Mouse (Mus musculus) right cerebral cortex, postnatal 10 days (tissue): ENCODE measurements around the gene Pde4d.

Experiments used
- DNase-seq, 2 experiments: peaks; one replicate each; pipeline ENCODE4 v3.0.0; 2021; ENCODE audit warnings: low spot score in 2 of 2

Gene Pde4d

GRCm38 (mm10) chr13:109647479-109648199 is 1197.9 kb downstream of the Pde4d start:
- DNase-seq: no peak

GRCm38 (mm10) chr13:109648311-109648710 is 1198.6 kb downstream of the Pde4d start:
- no peak for DNase-seq

- peak in 1 of 2 experiments; percentile 17 for DNase-seq
Observed at GRCm38 (mm10) chr13:109651790-109652605, 1202.2 kb downstream of the Pde4d start.

GRCm38 (mm10) chr13:109652631-109653030 is 1202.9 kb downstream of the Pde4d start:
- DNase-seq: no peak

- no peak for DNase-seq
Observed at GRCm38 (mm10) chr13:109655390-109655789, 1205.6 kb downstream of the Pde4d start.

GRCm38 (mm10) chr13:109659103-109659502 is 1209.4 kb downstream of the Pde4d start:
- DNase-seq: no peak

- DNase-seq: no peak
Observed at GRCm38 (mm10) chr13:109661345-109661744, 1211.6 kb downstream of the Pde4d start.

- no peak for DNase-seq
Observed at GRCm38 (mm10) chr13:109662099-109662498, 1212.4 kb downstream of the Pde4d start.

- DNase-seq: no peak
Observed at GRCm38 (mm10) chr13:109662731-109663130, 1213.0 kb downstream of the Pde4d start.

GRCm38 (mm10) chr13:109664956-109665802 is 1215.4 kb downstream of the Pde4d start:
- no peak for DNase-seq

GRCm38 (mm10) chr13:109665803-109666403 is 1216.2 kb downstream of the Pde4d start:
- DNase-seq: no peak

- DNase-seq: no peak
Observed at GRCm38 (mm10) chr13:109669965-109670364, 1220.2 kb downstream of the Pde4d start.

- peak; percentile 59 to 77 for DNase-seq
Observed at GRCm38 (mm10) chr13:109671589-109672347, 1222.0 kb downstream of the Pde4d start.

- DNase-seq: no peak
Observed at GRCm38 (mm10) chr13:109677047-109677446, 1227.3 kb downstream of the Pde4d start.

GRCm38 (mm10) chr13:109677617-109678016 is 1227.9 kb downstream of the Pde4d start:
- no peak for DNase-seq

- DNase-seq: no peak
Observed at GRCm38 (mm10) chr13:109678991-109679390, 1229.2 kb downstream of the Pde4d start.

GRCm38 (mm10) chr13:109680229-109680628 is 1230.5 kb downstream of the Pde4d start:
- DNase-seq: no peak

- DNase-seq: no peak
Observed at GRCm38 (mm10) chr13:109681699-109682293, 1232.0 kb downstream of the Pde4d start.

- DNase-seq: no peak
Observed at GRCm38 (mm10) chr13:109683001-109683400, 1233.3 kb downstream of the Pde4d start.

GRCm38 (mm10) chr13:109684985-109685295 is 1235.2 kb downstream of the Pde4d start:
- DNase-seq: no peak
